Mouse (Mus musculus): ENCODE data around the gene Plekha5. TPM values are rescaled to one million over a fixed set of nuclear protein-coding genes. Genes with fewer than 3 reads are reported as not detected.

Plekha5 gene
- polyA plus RNA-seq, 1 experiment from 2014 or later = 50.1 TPM

DNA sequence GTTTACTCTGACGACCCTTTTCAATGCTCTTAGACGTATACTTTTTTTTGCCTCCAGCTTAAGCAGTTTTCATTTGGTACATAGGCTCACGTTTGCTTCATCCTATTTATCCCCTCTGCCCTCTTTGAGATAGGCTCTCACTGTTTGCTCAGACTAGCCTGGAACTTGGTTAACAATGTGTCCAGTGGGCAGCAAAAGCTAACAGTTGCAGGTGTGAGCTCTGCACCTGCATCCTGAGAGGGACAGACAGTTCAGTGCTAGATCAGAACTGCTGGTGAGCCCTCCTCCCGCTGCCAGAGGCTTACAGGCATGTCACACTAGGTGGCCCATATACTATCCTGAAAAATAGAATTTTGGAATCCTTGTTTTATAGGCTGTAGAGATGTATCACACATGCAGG lies 206.5 kb downstream of the Plekha5 start:
- ATAC-seq (replicated peaks; ENCODE audit: low FRiP score) = no peak

DNA sequence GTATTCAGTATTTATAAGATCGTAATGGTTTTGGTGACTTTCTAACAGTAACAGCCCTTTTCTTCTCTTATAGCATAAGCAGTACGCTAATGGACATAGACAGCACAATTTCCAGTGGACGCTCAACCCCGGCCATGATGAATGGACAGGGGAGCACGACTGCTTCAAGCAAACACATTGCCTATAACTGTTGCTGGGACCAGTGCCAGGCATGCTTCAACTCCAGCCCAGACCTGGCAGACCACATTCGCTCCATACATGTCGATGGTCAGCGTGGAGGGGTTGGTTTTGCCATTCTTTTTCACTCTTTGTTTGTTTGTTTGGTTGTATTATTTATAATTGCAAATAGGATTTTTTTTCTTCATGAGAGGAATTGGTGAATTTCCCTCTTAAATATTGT lies 209.8 kb downstream of the Plekha5 start:
- Histone ChIP-seq H3K27ac (no peak overlapping the region), H3K4me2 (no peak overlapping the region), H3K9me3 (replicated peaks) (no peaks in the 10 kb centered on the region), H3K4me3 (replicated peaks) (no peak overlapping the region), H3K36me3 (peaks cover 43% of the 10 kb centered on the region), H3K4me1 (0 out of 2 replicates have a peak, but pooled peaks cover 11% of the 10 kb centered on the region), H3K27me3 (no peaks in the 10 kb centered on the region), H3K9ac (no peak overlapping the region)
- no peak for ATAC-seq (replicated peaks; ENCODE audit: low FRiP score)
- 86% methylated on average over 8 of the region's 8 CpGs for WGBS

More for the DNA sequence above, 206.5 kb downstream of the Plekha5 start:
- H3K4me2 ChIP-seq = no peak overlapping the region
- H3K27me3 ChIP-seq = no peaks in the 10 kb centered on the region
- H3K9ac ChIP-seq = no peak overlapping the region
- H3K9me3 ChIP-seq (replicated peaks) = no peaks in the 10 kb centered on the region
- H3K4me1 ChIP-seq = peaks cover 34% of the 10 kb centered on the region
- peaks cover 15% of the 10 kb centered on the region for H3K36me3 ChIP-seq
- H3K27ac ChIP-seq = no peak overlapping the region
- no peak overlapping the region for H3K4me3 ChIP-seq (replicated peaks)
- 75% methylated on average over 4 of the region's 4 CpGs for WGBS

DNA sequence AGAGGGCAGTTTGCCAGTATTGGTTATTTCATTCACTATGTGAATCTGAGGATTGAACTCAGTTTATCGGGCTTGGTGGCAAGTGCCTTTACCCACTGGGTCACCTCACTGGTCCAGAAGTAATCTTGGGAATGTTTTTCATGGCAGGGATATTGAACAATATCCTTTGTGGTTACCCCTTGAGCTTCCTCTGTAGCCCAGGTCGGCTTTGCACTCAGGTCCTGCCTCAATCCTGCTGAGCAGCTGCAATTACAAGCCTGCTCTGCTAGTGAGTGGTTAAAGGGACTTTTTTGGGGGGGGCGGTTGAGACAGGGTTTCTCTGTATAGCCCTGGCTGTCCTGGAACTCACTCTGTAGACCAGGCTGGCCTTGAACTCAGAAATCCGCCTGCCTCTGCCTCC lies 212.4 kb downstream of the Plekha5 start:
- Histone ChIP-seq H3K27ac (no peak overlapping the region), H3K4me3 (replicated peaks) (no peak overlapping the region), H3K4me1 (no peaks in the 10 kb centered on the region), H3K9me3 (replicated peaks) (no peaks in the 10 kb centered on the region), H3K27me3 (no peaks in the 10 kb centered on the region), H3K4me2 (no peak overlapping the region), H3K9ac (no peak overlapping the region), H3K36me3 (peaks cover 67% of the 10 kb centered on the region)
- no peak for ATAC-seq (replicated peaks; ENCODE audit: low FRiP score)
- WGBS = 93% methylated on average over 4 of the region's 4 CpGs

DNA sequence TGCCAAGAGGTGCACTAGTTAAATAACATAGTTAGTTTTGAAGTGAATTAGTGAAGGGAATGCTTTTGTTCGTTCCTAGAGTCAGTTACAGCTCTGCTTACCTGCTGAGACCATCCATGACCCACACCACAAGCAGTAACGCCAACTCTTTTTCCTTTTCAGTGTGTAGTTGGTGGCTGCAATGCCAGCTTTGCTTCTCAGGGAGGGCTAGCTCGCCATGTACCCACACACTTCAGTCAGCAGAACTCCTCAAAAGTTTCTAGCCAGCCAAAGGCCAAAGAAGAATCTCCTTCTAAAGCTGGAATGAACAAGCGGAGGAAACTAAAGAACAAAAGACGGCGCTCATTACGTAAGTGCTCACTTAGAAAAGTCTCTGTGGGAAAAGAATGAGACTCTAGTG lies 218.2 kb downstream of the Plekha5 start:
- Histone ChIP-seq H3K4me1 (no peaks in the 10 kb centered on the region), H3K4me2 (no peak overlapping the region), H3K27ac (no peak overlapping the region), H3K9ac (no peak overlapping the region), H3K9me3 (replicated peaks) (no peaks in the 10 kb centered on the region), H3K27me3 (no peaks in the 10 kb centered on the region), H3K4me3 (replicated peaks) (no peak overlapping the region), H3K36me3 (peaks cover 89% of the 10 kb centered on the region)
- ATAC-seq (replicated peaks; ENCODE audit: low FRiP score) = no peak
- WGBS = 96% methylated on average over 7 of the region's 7 CpGs

DNA sequence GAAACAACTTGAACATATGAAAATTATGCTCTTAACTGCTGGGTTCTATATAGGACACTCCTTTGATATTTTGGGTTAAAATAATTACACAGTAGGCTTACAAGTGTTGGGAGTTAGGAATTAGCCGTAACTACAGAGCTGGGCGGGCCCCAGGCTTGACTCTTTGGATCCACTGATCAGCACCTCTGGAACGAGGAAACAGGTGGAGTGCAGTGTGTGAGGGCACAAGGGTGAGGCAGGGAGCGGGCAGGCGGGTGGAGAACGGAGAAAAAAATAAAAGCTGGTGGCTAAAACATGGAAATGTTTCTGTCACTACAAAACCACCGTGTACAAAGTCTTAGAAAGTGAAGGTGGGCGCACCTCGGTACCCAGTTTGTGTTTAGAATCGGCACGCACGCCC lies 218.8 kb downstream of the Plekha5 start:
- Histone ChIP-seq H3K4me2 (no peak overlapping the region), H3K27me3 (no peaks in the 10 kb centered on the region), H3K4me3 (replicated peaks) (no peak overlapping the region), H3K9ac (no peak overlapping the region), H3K9me3 (replicated peaks) (no peaks in the 10 kb centered on the region), H3K4me1 (no peaks in the 10 kb centered on the region), H3K36me3 (peaks cover 90% of the 10 kb centered on the region), H3K27ac (no peak overlapping the region)
- WGBS = 91% methylated on average over 12 of the region's 12 CpGs
- no peak for ATAC-seq (replicated peaks; ENCODE audit: low FRiP score)

DNA sequence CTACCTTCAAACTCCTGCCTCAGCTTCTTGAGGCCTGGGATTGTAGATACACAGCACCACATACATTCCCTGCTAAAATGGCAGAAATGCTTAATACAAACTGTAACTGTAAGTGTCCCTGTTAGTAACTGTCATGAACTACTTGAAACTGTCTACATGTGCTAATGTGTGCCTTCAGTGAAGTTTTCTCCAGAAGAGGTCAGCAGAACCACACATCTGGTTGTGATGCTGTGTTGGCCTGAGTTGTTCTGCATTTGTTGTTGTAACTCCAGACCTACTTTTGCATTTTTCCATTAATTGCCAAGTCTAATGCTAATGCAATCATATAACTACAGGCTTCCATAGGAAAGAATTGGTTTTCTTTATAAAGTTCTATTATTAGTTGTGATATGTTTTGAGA lies 222.1 kb downstream of the Plekha5 start:
- H3K9ac ChIP-seq = no peak overlapping the region
- no peak overlapping the region for H3K4me2 ChIP-seq
- no peaks in the 10 kb centered on the region for H3K9me3 ChIP-seq (replicated peaks)
- no peaks in the 10 kb centered on the region for H3K4me1 ChIP-seq
- ATAC-seq (replicated peaks; ENCODE audit: low FRiP score) = no peak
- no peak overlapping the region for H3K27ac ChIP-seq
- peaks cover 91% of the 10 kb centered on the region for H3K36me3 ChIP-seq
- no peak overlapping the region for H3K4me3 ChIP-seq (replicated peaks)
- no peaks in the 10 kb centered on the region for H3K27me3 ChIP-seq

Other genes starting within 250 kb of the Plekha5 start
- 11.4 and 11.7 TPM in 2 replicates for gene Aebp2, start 198.6 kb downstream of the Plekha5 start, polyA plus RNA-seq (2015; fragmentation: Nextera tagmentation; extraction: Ambion mirVana)

All from kidney, embryonic 15.5 days (tissue).